Mouse (Mus musculus): ENCODE data around the gene Mcpt9.
"Not testable (repeated sequence)": the region's sequence is repeated elsewhere in the genome, so short reads cannot be mapped to it uniquely, and the experiment has no call there.

- not testable (repeated sequence) for TF ChIP-seq GATA1 (IDR thresholded peaks at IDR 0.05; ENCODE audit: borderline replicate concordance, low read length); FLI1 (IDR thresholded peaks at IDR 0.05; ENCODE audit: low read length)
Observed at GRCm38 (mm10) chr14:56041792-56042191, 11.5 kb upstream of the Mcpt9 start, which contains the start of gene Mcpt2.
